Mouse (Mus musculus) liver, embryonic 14.5 days (tissue): Measurements from ENCODE around the gene Pou3f1.

Experiments
- CTCF ChIP-seq: IDR thresholded peaks from 2 replicates; pipeline ENCODE4 v1.5.1; 2016; ENCODE audit warnings: antibody characterized with exemption, low read depth, control low read depth
- EP300 ChIP-seq: IDR thresholded peaks from 2 replicates; pipeline ENCODE4 v1.6.1; 2016; ENCODE audit warnings: antibody characterized with exemption, low read depth

DNA sequence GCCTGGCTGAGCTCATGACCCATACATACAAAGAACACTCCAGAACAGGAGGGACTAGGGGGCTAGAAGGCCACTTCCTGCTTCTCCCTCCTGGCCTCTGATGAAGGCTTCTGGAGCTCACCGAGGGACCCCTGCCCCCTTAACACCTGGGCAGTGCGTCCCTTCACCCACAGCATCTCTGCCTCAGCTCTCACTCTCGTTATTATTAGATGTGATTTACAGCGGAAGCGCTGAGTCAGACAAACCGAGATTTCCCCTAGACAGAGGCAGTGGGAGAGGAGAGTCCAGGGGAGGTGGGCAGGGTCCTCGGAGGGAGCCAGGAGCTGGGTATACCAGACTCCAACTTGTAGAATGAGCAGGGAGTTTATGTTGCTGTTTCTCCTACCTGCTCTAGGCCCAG, 15.0 kb downstream of the Pou3f1 start:
- TF ChIP-seq CTCF (no peak), EP300 (no peak)
